Mouse (Mus musculus) lung, postnatal 0 days (tissue): ENCODE measurements at regions not wholly inside any gene's neighbourhood (a gene's known extent, or its start where the extent isn't known, plus 50 kb on each side); places are given as distances from the start of the nearest gene placed in this dataset.

ENCODE experiments used
- ATAC-seq: fragments of 200-750 bp; cut with Nextera tagmentation; 2 replicates; pipeline ENCODE4 v1.8.0; 2017; ENCODE audit warnings: moderate library complexity
- DNase-seq: peaks from one replicate; pipeline ENCODE4 v3.0.0-alpha.2; 2016; ENCODE audit warnings: low spot score
- H3K27ac ChIP-seq: fragments of 300-500 bp; sonication (generic); 2 replicates; pipeline ENCODE4 v1.5.1; 2014; ENCODE audit warnings: antibody characterized with exemption, mild to moderate bottlenecking, low read length, mixed read lengths
- H3K27me3 ChIP-seq: fragments of 300-500 bp; sonication (generic); replicated peaks from 2 replicates; pipeline ENCODE4 v1.6.1; 2014; ENCODE audit warnings: low read length, mixed read lengths; ENCODE audit not compliant: insufficient read depth
- H3K36me3 ChIP-seq: fragments of 300-500 bp; sonication (generic); 2 replicates; pipeline ENCODE4 v1.6.1; 2014; ENCODE audit warnings: low read length, mixed read lengths; ENCODE audit not compliant: insufficient read depth
- H3K4me1 ChIP-seq: fragments of 300-500 bp; sonication (generic); 2 replicates; pipeline ENCODE4 v1.6.1; 2014; ENCODE audit warnings: antibody characterized with exemption, low read depth, low read length, mixed read lengths; ENCODE audit not compliant: insufficient read depth
- H3K4me2 ChIP-seq: fragments of 300-500 bp; sonication (generic); replicated peaks from 2 replicates; pipeline ENCODE4 v1.6.1; 2014; ENCODE audit warnings: low read depth, mild to moderate bottlenecking, low read length, moderate library complexity, mixed read lengths
- H3K4me3 ChIP-seq: fragments of 300-500 bp; sonication (generic); 2 replicates; pipeline ENCODE4 v1.5.1; 2014; ENCODE audit warnings: low read depth, low read length
- H3K9ac ChIP-seq: fragments of 300-500 bp; sonication (generic); replicated peaks from 2 replicates; pipeline ENCODE4 v1.6.1; 2014; ENCODE audit warnings: low read depth, mild to moderate bottlenecking
- H3K9me3 ChIP-seq: fragments of 300-500 bp; sonication (generic); 2 replicates; pipeline ENCODE4 v1.6.1; 2016; ENCODE audit warnings: low read length, mixed read lengths
- CTCF ChIP-seq: IDR thresholded peaks from 2 replicates; pipeline ENCODE4 v1.5.1; 2016; ENCODE audit warnings: antibody characterized with exemption, mild to moderate bottlenecking
- EP300 ChIP-seq: IDR thresholded peaks from 2 replicates; pipeline ENCODE4 v1.6.1; 2016; ENCODE audit warnings: antibody characterized with exemption, mild to moderate bottlenecking, control low read depth
- WGBS: fragments of 180-500 bp; shearing (Covaris S2); extraction: QIAGEN DNeasy Blood & Tissue Kit; methylation state at CpG from one replicate; pipeline ENCODE4 v1.1.7; 2014; 5-methylcytosine and 5-hydroxymethylcytosine counted together

GRCm38 (mm10) chr11:114223061-114223460, 156.2 kb upstream of the Sdk2 start:
- no peaks in the 10 kb centered on the region for H3K9me3 ChIP-seq
- DNase-seq (no peak), ATAC-seq (no peak)
- TF ChIP-seq CTCF, result no peak
- TF ChIP-seq EP300, result no peak
- no peak overlapping the region for H3K4me2 ChIP-seq
- H3K4me1 ChIP-seq, result no peaks in the 10 kb centered on the region
- H3K27me3 ChIP-seq, result 0 out of 2 replicates have a peak, but pooled peaks cover 1% of the 10 kb centered on the region
- no peaks in the 10 kb centered on the region for H3K36me3 ChIP-seq
- no peak overlapping the region for H3K9ac ChIP-seq
- no peak overlapping the region for H3K27ac ChIP-seq
- no peak overlapping the region for H3K4me3 ChIP-seq
- WGBS, result 75% methylated on average over 3 of the region's 3 CpGs

- Histone ChIP-seq H3K27ac (no peak overlapping the region), H3K4me3 (no peak overlapping the region), H3K9me3 (no peaks in the 10 kb centered on the region), H3K4me2 (no peak overlapping the region), H3K4me1 (peaks cover 5% of the 10 kb centered on the region; the same call in 1 of the 2 replicates), H3K9ac (no peak overlapping the region), H3K36me3 (no peaks in the 10 kb centered on the region), H3K27me3 (0 out of 2 replicates have a peak, but pooled peaks cover 5% of the 10 kb centered on the region)
- ATAC-seq (no peak), DNase-seq (no peak)
- no peak for TF ChIP-seq EP300
- TF ChIP-seq CTCF, result no peak
- WGBS, result 82% methylated on average over 2 of the region's 2 CpGs
Observed at GRCm38 (mm10) chr11:114220466-114220865, 153.6 kb upstream of the Sdk2 start.

- DNase-seq, result no peak
- WGBS, result 31% methylated on average over 9 of the region's 9 CpGs
- no peaks in the 10 kb centered on the region for H3K9me3 ChIP-seq
Observed at GRCm38 (mm10) chr11:114218732-114219506, 152.1 kb upstream of the Sdk2 start.

DNA sequence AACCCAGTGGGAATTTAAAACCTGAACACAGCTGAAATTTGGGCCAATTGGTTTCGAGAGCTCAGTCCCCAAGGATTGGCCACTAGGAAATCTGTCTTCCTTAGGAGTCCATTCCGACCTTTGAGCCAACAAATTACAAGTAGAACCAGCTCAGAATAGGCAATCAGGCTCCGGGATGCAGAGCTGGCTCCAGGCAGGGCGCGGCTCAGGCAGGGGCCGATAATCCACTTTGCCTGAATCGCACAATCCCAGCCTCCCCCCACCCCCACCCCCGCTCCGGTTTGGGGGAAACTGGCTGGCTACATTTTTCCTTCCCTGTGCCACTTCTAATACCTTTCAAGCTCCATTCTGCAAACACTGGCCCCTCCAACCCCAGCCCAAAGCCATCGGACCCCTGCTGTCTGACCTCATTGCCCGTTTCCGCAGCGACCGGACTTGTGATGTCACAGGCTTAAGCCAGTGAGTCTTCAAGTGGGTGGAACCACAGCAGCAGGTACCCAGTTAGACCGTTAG, 150.5 kb upstream of the Sdk2 start:
- no peak overlapping the region for H3K4me3 ChIP-seq
- no peaks in the 10 kb centered on the region for H3K36me3 ChIP-seq
- peak overlapping the region; percentile 22; the same call in 1 of the 2 replicates for H3K4me2 ChIP-seq
- no peak overlapping the region for H3K27ac ChIP-seq
- TF ChIP-seq EP300 (no peak), CTCF (no peak)
- H3K4me1 ChIP-seq, result peaks cover 5% of the 10 kb centered on the region; the same call in 1 of the 2 replicates
- no peak for ATAC-seq
- no peak overlapping the region for H3K9ac ChIP-seq
- H3K9me3 ChIP-seq, result no peaks in the 10 kb centered on the region
- DNase-seq, result no peak
- H3K27me3 ChIP-seq, result 0 out of 2 replicates have a peak, but pooled peaks cover 5% of the 10 kb centered on the region
- 8% methylated on average over 15 of the region's 15 CpGs for WGBS

More at GRCm38 (mm10) chr11:114218732-114219506, 152.1 kb upstream of the Sdk2 start:
- no peak overlapping the region for H3K27ac ChIP-seq
- no peak overlapping the region for H3K4me2 ChIP-seq
- H3K4me1 ChIP-seq, result peaks cover 5% of the 10 kb centered on the region; the same call in 1 of the 2 replicates
- ATAC-seq, result no peak
- no peak for TF ChIP-seq EP300
- no peak for TF ChIP-seq CTCF
- no peak overlapping the region for H3K9ac ChIP-seq
- 0 out of 2 replicates have a peak, but pooled peaks cover 5% of the 10 kb centered on the region for H3K27me3 ChIP-seq
- H3K36me3 ChIP-seq, result no peaks in the 10 kb centered on the region
- no peak overlapping the region for H3K4me3 ChIP-seq

DNA sequence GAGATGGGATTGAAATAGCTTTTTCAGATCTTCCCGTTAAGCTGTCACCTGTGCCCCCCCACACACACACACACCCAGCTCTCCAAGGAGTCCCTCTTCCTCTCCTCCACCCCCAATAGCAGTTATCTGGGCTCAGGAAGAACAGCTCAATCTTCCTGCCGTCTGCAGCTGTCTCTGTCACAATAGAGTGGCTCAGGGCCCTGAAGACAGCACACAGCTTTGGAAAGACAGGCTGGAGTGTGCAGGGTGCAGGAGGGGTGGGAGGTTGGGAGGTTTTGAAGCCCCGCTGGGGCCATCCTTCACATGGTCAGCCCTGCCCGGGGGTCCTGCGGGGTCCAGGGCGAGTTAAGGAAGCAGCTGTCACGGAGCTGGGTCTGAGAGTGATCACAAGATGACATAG, 149.6 kb upstream of the Sdk2 start:
- no peaks in the 10 kb centered on the region for H3K36me3 ChIP-seq
- no peak for ATAC-seq
- TF ChIP-seq EP300, result no peak
- DNase-seq, result no peak
- no peak overlapping the region for H3K27ac ChIP-seq
- H3K27me3 ChIP-seq, result 0 out of 2 replicates have a peak, but pooled peaks cover 5% of the 10 kb centered on the region
- no peaks in the 10 kb centered on the region for H3K9me3 ChIP-seq
- H3K4me1 ChIP-seq, result peaks cover 5% of the 10 kb centered on the region; the same call in 1 of the 2 replicates
- H3K4me2 ChIP-seq, result no peak overlapping the region
- H3K9ac ChIP-seq, result no peak overlapping the region
- 6% methylated on average over 7 of the region's 7 CpGs for WGBS
- H3K4me3 ChIP-seq, result no peak overlapping the region

GRCm38 (mm10) chr11:114215256-114215655, 148.4 kb upstream of the Sdk2 start:
- WGBS, result 39% methylated on average over 8 of the region's 8 CpGs
- DNase-seq (no peak), ATAC-seq (peak; percentile 30; the same call in 1 of the 2 replicates)
- Histone ChIP-seq H3K9me3 (no peaks in the 10 kb centered on the region), H3K36me3 (no peaks in the 10 kb centered on the region), H3K4me1 (peaks cover 5% of the 10 kb centered on the region; the same call in 1 of the 2 replicates), H3K4me2 (no peak overlapping the region), H3K27me3 (0 out of 2 replicates have a peak, but pooled peaks cover 5% of the 10 kb centered on the region), H3K27ac (no peak overlapping the region), H3K4me3 (no peak overlapping the region), H3K9ac (no peak overlapping the region)
- TF ChIP-seq EP300, result no peak
- no peak for TF ChIP-seq CTCF
